Mouse (Mus musculus) forebrain, embryonic 16.5 days (tissue): ENCODE measurements around the gene H2-D1. TPM values are rescaled to one million over a fixed set of nuclear protein-coding genes. Genes with fewer than 3 reads are reported as not detected.
"Not testable (repeated sequence)": the region's sequence is repeated elsewhere in the genome, so short reads cannot be mapped to it uniquely, and the experiment has no call there.

Experiments
- ATAC-seq: fragments of 200-750 bp; cut with Nextera tagmentation; 2 replicates; pipeline ENCODE4 v1.8.0; 2017; ENCODE audit warnings: mild to moderate bottlenecking, moderate library complexity
- H3K27ac ChIP-seq: fragments of 300-500 bp; sonication (generic); 2 replicates; pipeline ENCODE4 v1.5.1; 2014; ENCODE audit warnings: low read length, control low read depth
- H3K27me3 ChIP-seq: fragments of 300-500 bp; sonication (generic); replicated peaks from 2 replicates; pipeline ENCODE4 v1.6.1; 2014; ENCODE audit warnings: low read length; ENCODE audit not compliant: control insufficient read depth, insufficient read depth
- H3K36me3 ChIP-seq: fragments of 300-500 bp; sonication (generic); 2 replicates; pipeline ENCODE4 v1.6.1; 2014; ENCODE audit not compliant: control insufficient read depth, insufficient read depth
- H3K4me1 ChIP-seq: fragments of 300-500 bp; sonication (generic); replicated peaks from 2 replicates; pipeline ENCODE4 v1.6.1; 2014; ENCODE audit warnings: low read length; ENCODE audit not compliant: control insufficient read depth, insufficient read depth
- H3K4me2 ChIP-seq: fragments of 300-500 bp; sonication (generic); 2 replicates; pipeline ENCODE4 v1.6.1; 2014; ENCODE audit warnings: mild to moderate bottlenecking, low read length, control low read depth
- H3K4me3 ChIP-seq: fragments of 300-500 bp; sonication (generic); replicated peaks from 2 replicates; pipeline ENCODE4 v1.5.1; 2014; ENCODE audit warnings: mild to moderate bottlenecking, low read length, control low read depth
- H3K9ac ChIP-seq: fragments of 300-500 bp; sonication (generic); replicated peaks from 2 replicates; pipeline ENCODE4 v1.6.1; 2014; ENCODE audit warnings: low read depth, low read length, control low read depth
- H3K9me3 ChIP-seq: fragments of 300-500 bp; sonication (generic); 2 replicates; pipeline ENCODE4 v1.6.1; 2016; ENCODE audit warnings: low read length; ENCODE audit not compliant: control insufficient read depth
- WGBS: fragments of 180-500 bp; shearing (Covaris S2); extraction: QIAGEN DNeasy Blood & Tissue Kit; methylation state at CpG from one replicate; pipeline ENCODE4 v1.1.7; 2014; 5-methylcytosine and 5-hydroxymethylcytosine counted together
- polyA plus RNA-seq: library from polyadenylated mRNA; unstranded; fragments of >200 nt; fragmentation: Nextera tagmentation; extraction: Ambion mirVana; gene quantifications from 2 replicates; pipeline ENCODE4 v1.2.1, GENCODE M21; 2015

H2-D1 gene
- polyA plus RNA-seq, 1 experiment from 2014 or later, result 65.7 TPM

DNA sequence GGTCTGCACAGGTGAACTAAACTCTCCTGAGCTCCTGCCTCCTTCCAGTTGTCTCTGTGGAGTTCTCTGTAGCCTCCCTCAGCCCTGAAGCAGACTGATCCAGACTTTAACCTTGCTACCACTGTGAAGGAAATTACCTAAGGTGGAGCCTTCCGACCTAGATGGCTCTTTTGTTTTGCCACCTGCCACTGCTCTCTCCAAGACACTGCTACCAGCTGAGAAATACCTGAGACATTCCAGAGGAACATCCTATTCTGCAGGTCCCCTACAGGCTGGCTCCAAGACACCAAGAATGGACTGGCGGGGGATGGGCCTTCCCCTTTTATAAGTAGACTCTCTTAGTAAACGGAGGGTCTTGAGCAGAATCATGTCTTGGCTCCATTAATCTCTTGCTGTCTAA, 17.7 kb downstream of the H2-D1 start:
- H3K4me1 ChIP-seq, result no peaks in the 10 kb centered on the region
- no peak overlapping the region for H3K4me3 ChIP-seq
- H3K27me3 ChIP-seq, result no peaks in the 10 kb centered on the region
- H3K4me2 ChIP-seq, result no peak overlapping the region
- no peak overlapping the region for H3K27ac ChIP-seq
- H3K9ac ChIP-seq, result no peak overlapping the region
- H3K9me3 ChIP-seq, result no peaks in the 10 kb centered on the region
- no peak for ATAC-seq
- H3K36me3 ChIP-seq, result no peaks in the 10 kb centered on the region
- 70% methylated on average over 3 of the region's 3 CpGs for whole genome bisulfite sequencing

GRCm38 (mm10) chr17:35285431-35285830, 22.9 kb downstream of the H2-D1 start:
- no peaks in the 10 kb centered on the region for H3K27me3 ChIP-seq
- no peak overlapping the region for H3K4me3 ChIP-seq
- H3K9ac ChIP-seq, result no peak overlapping the region
- no peaks in the 10 kb centered on the region for H3K4me1 ChIP-seq
- no peak for ATAC-seq
- H3K27ac ChIP-seq, result no peak overlapping the region
- no peaks in the 10 kb centered on the region for H3K36me3 ChIP-seq
- H3K9me3 ChIP-seq, result no peaks in the 10 kb centered on the region
- H3K4me2 ChIP-seq, result no peak overlapping the region

GRCm38 (mm10) chr17:35295796-35296195, 33.3 kb downstream of the H2-D1 start:
- H3K9me3 ChIP-seq, H3K4me2 ChIP-seq, H3K9ac ChIP-seq, H3K4me1 ChIP-seq, H3K36me3 ChIP-seq, H3K27ac ChIP-seq, H3K4me3 ChIP-seq, ATAC-seq, H3K27me3 ChIP-seq: not testable (repeated sequence)
- WGBS, result 5% methylated on average over 5 of the region's 5 CpGs

GRCm38 (mm10) chr17:35300261-35300945, 37.9 kb downstream of the H2-D1 start:
- not testable (repeated sequence) for H3K4me1 ChIP-seq, H3K4me2 ChIP-seq, H3K9me3 ChIP-seq, H3K9ac ChIP-seq, ATAC-seq, H3K4me3 ChIP-seq, H3K27me3 ChIP-seq, H3K36me3 ChIP-seq, H3K27ac ChIP-seq
- WGBS, result 86% methylated on average over 7 of the region's 7 CpGs

- Histone ChIP-seq H3K9ac (no peak overlapping the region), H3K4me1 (no peaks in the 10 kb centered on the region), H3K9me3 (no peaks in the 10 kb centered on the region), H3K4me3 (no peak overlapping the region), H3K4me2 (no peak overlapping the region), H3K27me3 (no peaks in the 10 kb centered on the region), H3K27ac (no peak overlapping the region), H3K36me3 (no peaks in the 10 kb centered on the region)
- 23% methylated on average over 13 of the region's 13 CpGs for WGBS
- no peak for ATAC-seq
These were observed 39.2 kb downstream of the H2-D1 start for GRCm38 (mm10) chr17:35301645-35302258.

- no peaks in the 10 kb centered on the region for H3K4me1 ChIP-seq
- H3K4me3 ChIP-seq, result no peak overlapping the region
- WGBS, result 81% methylated on average over 2 of the region's 2 CpGs
- no peak overlapping the region for H3K27ac ChIP-seq
- no peaks in the 10 kb centered on the region for H3K36me3 ChIP-seq
- H3K27me3 ChIP-seq, result 0 out of 2 replicates have a peak, but pooled peaks cover 2% of the 10 kb centered on the region
- H3K4me2 ChIP-seq, result no peak overlapping the region
- no peak for ATAC-seq
- no peak overlapping the region for H3K9ac ChIP-seq
- no peaks in the 10 kb centered on the region for H3K9me3 ChIP-seq
These were observed 40.7 kb downstream of the H2-D1 start for GRCm38 (mm10) chr17:35303271-35303670.

- Histone ChIP-seq H3K27ac (no peak overlapping the region), H3K4me3 (no peak overlapping the region), H3K36me3 (no peaks in the 10 kb centered on the region), H3K4me2 (no peak overlapping the region), H3K27me3 (0 out of 2 replicates have a peak, but pooled peaks cover 2% of the 10 kb centered on the region), H3K9ac (no peak overlapping the region), H3K4me1 (no peaks in the 10 kb centered on the region), H3K9me3 (no peaks in the 10 kb centered on the region)
- no peak for ATAC-seq
- 87% methylated on average over 10 of the region's 10 CpGs for WGBS
These were observed 41.3 kb downstream of the H2-D1 start for GRCm38 (mm10) chr17:35303756-35304350.

DNA sequence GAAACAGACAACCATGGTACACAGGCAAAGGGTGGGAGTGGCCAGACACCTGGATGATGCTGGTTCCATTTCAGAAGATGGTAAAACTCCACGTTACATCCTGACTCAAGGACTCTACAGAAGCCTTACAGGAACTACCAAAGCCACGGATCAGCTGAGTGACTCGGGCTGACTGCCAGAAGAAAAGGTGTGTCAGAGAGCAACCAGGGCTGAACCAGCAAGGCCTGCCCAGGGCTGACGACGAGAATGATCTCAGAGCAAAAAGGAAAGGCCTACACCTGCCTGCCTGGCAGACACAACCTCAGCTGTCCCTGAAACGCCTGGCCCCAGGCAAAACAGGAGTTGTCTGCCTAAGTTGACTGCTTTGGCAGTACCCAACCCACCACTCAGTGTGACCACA, 41.9 kb downstream of the H2-D1 start:
- 73% methylated on average over 6 of the region's 6 CpGs for WGBS
- Histone ChIP-seq H3K36me3 (no peaks in the 10 kb centered on the region), H3K27ac (no peak overlapping the region), H3K27me3 (0 out of 2 replicates have a peak, but pooled peaks cover 2% of the 10 kb centered on the region), H3K9me3 (no peaks in the 10 kb centered on the region), H3K9ac (no peak overlapping the region), H3K4me2 (no peak overlapping the region), H3K4me3 (no peak overlapping the region), H3K4me1 (no peaks in the 10 kb centered on the region)
- ATAC-seq, result no peak

DNA sequence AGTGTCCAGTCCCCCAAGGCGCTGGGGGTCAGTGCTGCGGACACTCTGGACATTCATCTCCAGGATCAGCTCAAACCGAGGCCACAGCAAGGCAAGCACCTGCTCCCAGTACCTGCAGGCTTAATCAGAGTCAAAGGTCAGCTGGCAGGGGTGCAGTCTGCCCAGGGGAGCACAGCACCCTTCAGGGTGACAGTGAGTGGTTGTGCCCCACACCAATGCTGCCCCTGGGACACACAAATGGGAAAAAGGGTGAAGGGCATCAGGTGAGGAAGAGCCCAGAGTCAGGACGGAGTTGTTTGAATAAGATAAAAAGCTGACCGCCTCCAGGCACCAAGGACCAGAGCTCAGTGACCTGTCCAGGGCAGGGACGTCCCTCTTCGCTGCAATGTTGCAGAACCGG, 42.4 kb downstream of the H2-D1 start:
- ATAC-seq, H3K9me3 ChIP-seq, H3K4me1 ChIP-seq, H3K27me3 ChIP-seq, H3K9ac ChIP-seq, H3K36me3 ChIP-seq, H3K4me3 ChIP-seq, H3K27ac ChIP-seq, H3K4me2 ChIP-seq: not testable (repeated sequence)
- 80% methylated on average over 8 of the region's 8 CpGs for WGBS
